Comparison of ENCODE assay signal across 33 mouse cellular contexts in genomic region chr3:138316908-138317472, GRCm38 (mm10). TPM values are rescaled to one million over a fixed set of nuclear protein-coding genes. Genes with fewer than 3 reads are reported as not detected.
"Had no signal": no experiment of that assay in that cellular context is flagged by ENCODE, and none has a peak within 500 bp of the region (broad histone marks: within the 10 kb centered on the region; RNA-seq: fewer than 3 reads in every experiment).

No protein-coding gene starts in this region.

- H3K36me3 ChIP-seq: limb, embryonic 10.5 days; limb, embryonic 12.5 days; limb, embryonic 13.5 days; limb, embryonic 15.5 days; liver, embryonic 12.5 days; liver, embryonic 13.5 days; liver, embryonic 15.5 days; midbrain, embryonic 10.5 days; midbrain, embryonic 12.5 days; midbrain, embryonic 13.5 days; midbrain, embryonic 15.5 days; neural tube, embryonic 12.5 days; neural tube, embryonic 13.5 days had no signal

- H3K9ac ChIP-seq: limb, embryonic 12.5 days; limb, embryonic 13.5 days; limb, embryonic 15.5 days; liver, embryonic 12.5 days; liver, embryonic 13.5 days; liver, embryonic 14.5 days; liver, embryonic 15.5 days; liver, postnatal 0 days; midbrain, embryonic 12.5 days; midbrain, embryonic 13.5 days; midbrain, embryonic 15.5 days; neural tube, embryonic 12.5 days; neural tube, embryonic 13.5 days had no signal

- H3K4me3 ChIP-seq: left cerebral cortex, adult 2 months; limb, embryonic 10.5 days; limb, embryonic 12.5 days; limb, embryonic 13.5 days; limb, embryonic 15.5 days; liver, embryonic 12.5 days; liver, embryonic 13.5 days; liver, embryonic 15.5 days; megakaryocyte, embryonic 14.5 days; midbrain, embryonic 10.5 days; midbrain, embryonic 12.5 days; midbrain, embryonic 13.5 days; midbrain, embryonic 15.5 days; myocyte; neural tube, embryonic 12.5 days; neural tube, embryonic 13.5 days had no signal

- H3K9me3 ChIP-seq: limb, embryonic 10.5 days; limb, embryonic 12.5 days; limb, embryonic 13.5 days; limb, embryonic 15.5 days; liver, embryonic 12.5 days; liver, embryonic 13.5 days; liver, embryonic 15.5 days; megakaryocyte, embryonic 14.5 days; midbrain, embryonic 10.5 days; midbrain, embryonic 12.5 days; midbrain, embryonic 13.5 days; midbrain, embryonic 15.5 days; neural tube, embryonic 12.5 days; neural tube, embryonic 13.5 days had no signal

- H3K4me2 ChIP-seq: limb, embryonic 12.5 days; limb, embryonic 13.5 days; limb, embryonic 15.5 days; liver, embryonic 11.5 days; liver, embryonic 12.5 days; liver, embryonic 13.5 days; liver, embryonic 15.5 days; midbrain, embryonic 11.5 days; midbrain, embryonic 12.5 days; midbrain, embryonic 13.5 days; midbrain, embryonic 15.5 days; neural tube, embryonic 12.5 days; neural tube, embryonic 13.5 days had no signal

- H3K27me3 ChIP-seq: limb, embryonic 12.5 days; limb, embryonic 13.5 days; limb, embryonic 15.5 days; liver, embryonic 12.5 days; liver, embryonic 13.5 days; liver, embryonic 15.5 days; megakaryocyte, embryonic 14.5 days; midbrain, embryonic 12.5 days; midbrain, embryonic 13.5 days; midbrain, embryonic 15.5 days; neural tube, embryonic 12.5 days; neural tube, embryonic 13.5 days had no signal

- H3K27ac ChIP-seq: left cerebral cortex, adult 2 months; limb, embryonic 10.5 days; limb, embryonic 12.5 days; limb, embryonic 13.5 days; limb, embryonic 15.5 days; liver, embryonic 12.5 days; liver, embryonic 13.5 days; liver, embryonic 14.5 days; liver, embryonic 15.5 days; macrophage; midbrain, embryonic 10.5 days; midbrain, embryonic 12.5 days; midbrain, embryonic 13.5 days; midbrain, embryonic 15.5 days; neural tube, embryonic 12.5 days; neural tube, embryonic 13.5 days had no signal

- H3K4me1 ChIP-seq: limb, embryonic 10.5 days; limb, embryonic 12.5 days; limb, embryonic 15.5 days; liver, embryonic 12.5 days; liver, embryonic 13.5 days; liver, embryonic 15.5 days; megakaryocyte, embryonic 14.5 days; midbrain, embryonic 10.5 days; midbrain, embryonic 12.5 days; midbrain, embryonic 13.5 days; midbrain, embryonic 15.5 days; neural tube, embryonic 12.5 days; neural tube, embryonic 13.5 days had no signal

- DNase-seq: layer of hippocampus, postnatal 36 days; left cerebral cortex, postnatal 4 days; liver; liver, embryonic 13.5 days; liver, postnatal 0 days; lung, postnatal 36 days; lung, postnatal 4 days; midbrain, embryonic 14.5 days had no signal

- ATAC-seq: liver, embryonic 12.5 days; liver, postnatal 0 days; midbrain, embryonic 13.5 days; midbrain, embryonic 15.5 days; midbrain, embryonic 16.5 days had no signal

RNA-seq across cellular contexts. Expression of gene Adh6a, which starts 3.9 kb away (rescaled TPM):
- polyA plus RNA-seq: limb, embryonic 10.5 days; limb, embryonic 11.5 days; limb, embryonic 12.5 days; limb, embryonic 13.5 days; liver, adult 2 months; liver, embryonic 11.5 days; liver, embryonic 12.5 days; liver, embryonic 13.5 days; liver, embryonic 14.5 days; liver, embryonic 15.5 days; liver, embryonic 16.5 days; liver, postnatal 0 days; macrophage; midbrain, embryonic 10.5 days; midbrain, embryonic 11.5 days; midbrain, embryonic 12.5 days; midbrain, embryonic 13.5 days; midbrain, embryonic 14.5 days; midbrain, embryonic 15.5 days; midbrain, embryonic 16.5 days; midbrain, postnatal 0 days; myocyte; neural tube, embryonic 11.5 days; neural tube, embryonic 12.5 days had no signal

RNA-seq across cellular contexts. Expression of gene Adh6b, which starts 24.6 kb away (rescaled TPM):
- polyA plus RNA-seq: macrophage; midbrain, embryonic 14.5 days; midbrain, embryonic 15.5 days; myocyte had no signal

RNA-seq across cellular contexts. Expression of gene Adh1, which starts 56.2 kb away (rescaled TPM):
- polyA plus RNA-seq: macrophage, myocyte had no signal
